Mouse (Mus musculus): ENCODE measurements around the gene Loxl1. TPM values are rescaled to one million over a fixed set of nuclear protein-coding genes. Genes with fewer than 3 reads are reported as not detected.

Gene Loxl1
- polyA plus RNA-seq, 1 experiment from 2014 or later, result not detected

DNA sequence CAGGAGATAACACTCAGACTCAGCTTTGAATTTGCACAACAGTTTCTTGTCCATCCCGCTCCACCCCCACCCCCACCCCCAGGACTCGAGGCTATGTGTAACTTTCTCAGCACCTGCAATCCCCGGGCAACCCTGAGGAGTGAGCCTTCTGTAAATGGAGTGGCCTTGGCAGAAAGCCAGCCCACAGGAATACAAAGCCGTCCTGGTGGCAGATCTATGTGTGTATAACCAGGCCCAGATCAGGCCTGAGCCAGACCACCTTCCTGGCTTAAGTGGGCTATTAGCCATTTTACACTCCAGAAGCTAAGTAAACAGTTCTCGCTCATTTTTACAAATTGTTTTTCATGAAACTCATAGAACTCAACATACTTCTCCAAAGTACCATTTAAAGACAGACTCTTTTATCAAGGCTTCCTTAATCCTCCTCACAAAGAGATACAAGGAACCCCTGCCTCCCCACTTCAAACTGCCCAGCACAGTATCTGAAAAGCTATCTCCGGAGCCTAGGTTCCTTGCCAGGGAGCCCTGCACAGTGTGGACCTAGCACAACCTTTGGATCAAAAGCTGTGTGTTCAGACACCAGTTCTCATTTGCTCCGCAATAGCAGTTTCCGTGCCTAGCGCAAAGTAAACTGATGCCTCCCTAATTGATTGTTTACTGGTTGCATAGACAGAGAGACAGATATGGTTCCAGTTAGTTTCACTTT is 71.1 kb downstream of the Loxl1 start:
- Histone ChIP-seq H3K79me2 (ENCODE audit: inconsistent target) (peaks cover 100% of the 10 kb centered on the region), H3K4me3 (ENCODE audit: inconsistent target) (no peak overlapping the region), H3K36me3 (ENCODE audit: inconsistent target) (peaks cover 57% of the 10 kb centered on the region), H3K27ac (no peak overlapping the region)
- 80% methylated on average over 7 of the region's 9 CpGs for WGBS (ENCODE audit: missing documents)

Other genes starting within 250 kb of the Loxl1 start
- gene Stra6, start 249.4 kb downstream of the Loxl1 start, polyA plus RNA-seq (2018), result not detected in 3 replicates
- not detected in 3 replicates for gene Ccdc33, start 194.4 kb downstream of the Loxl1 start, polyA plus RNA-seq (2018)
- gene Islr, start 108.9 kb downstream of the Loxl1 start, polyA plus RNA-seq (2018), result not detected in 3 replicates
- not detected in 3 replicates for gene Islr2, start 108.9 kb downstream of the Loxl1 start, polyA plus RNA-seq (2018)
- gene Pml, start 63.4 kb downstream of the Loxl1 start, polyA plus RNA-seq (2018), result 34.6 to 63.1 TPM (median 37.1 TPM) in 3 replicates
- 18.3 to 33.2 TPM (median 18.3 TPM) in 3 replicates for gene Stoml1, start 60.0 kb downstream of the Loxl1 start, polyA plus RNA-seq (2018)
- gene Tbc1d21, start 57.3 kb upstream of the Loxl1 start, polyA plus RNA-seq (2018), result not detected in 3 replicates
- gene Insyn1, start 175.4 kb upstream of the Loxl1 start, polyA plus RNA-seq (2018), result not detected in 3 replicates
- gene Cd276, start 242.3 kb upstream of the Loxl1 start, polyA plus RNA-seq (2018), result 0.34 to 2.5 TPM (median 0.49 TPM) in 3 replicates